Mouse (Mus musculus): ENCODE results near the gene Dnaic1. TPM values are rescaled to one million over a fixed set of nuclear protein-coding genes. Genes with fewer than 3 reads are reported as not detected.
A peak's percentile ranks its signal among the peaks of the same experiment; 100 is the strongest.

The Dnaic1 gene
- polyA plus RNA-seq, 1 experiment from 2014 or later, result 1.1 TPM

DNA sequence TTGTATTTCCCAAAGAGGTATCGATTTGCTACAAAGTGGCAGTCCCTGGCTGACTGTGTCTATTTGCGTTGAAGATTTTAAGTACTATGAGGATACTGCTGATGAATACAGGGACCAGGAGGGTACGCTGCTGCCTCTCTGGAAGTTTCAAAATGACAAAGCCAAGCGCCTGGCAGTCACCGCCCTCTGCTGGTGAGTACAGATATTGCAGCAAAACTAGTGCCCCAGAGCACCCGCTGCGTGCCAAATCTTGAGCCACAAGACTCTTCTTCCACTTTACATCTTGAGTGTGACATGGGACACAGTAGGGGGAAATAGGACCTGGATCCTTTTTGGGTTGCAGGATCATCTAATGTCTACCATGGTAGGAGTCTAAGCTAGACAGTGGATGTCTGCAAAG, 44.6 kb downstream of the Dnaic1 start:
- no peaks in the 10 kb centered on the region for H3K36me3 ChIP-seq (ENCODE audit: control insufficient read depth, insufficient read depth, low read length)
- H3K4me1 ChIP-seq (ENCODE audit: control insufficient read depth, insufficient read depth, low read length), result no peaks in the 10 kb centered on the region
- 15% methylated on average over 7 of the region's 7 CpGs for WGBS
- no peak overlapping the region for H3K4me3 ChIP-seq (ENCODE audit: low read depth, low read length)
- no peak for ATAC-seq (ENCODE audit: insufficient number of reproducible peaks, low FRiP score, low TSS enrichment, low read depth)
- no peak overlapping the region for H3K4me2 ChIP-seq (ENCODE audit: low read depth, severe bottlenecking)
- DNase-seq (ENCODE audit: low spot score), result peak; percentile 87
- H3K9me3 ChIP-seq (ENCODE audit: control insufficient read depth, low read length), result no peaks in the 10 kb centered on the region
- H3K27me3 ChIP-seq (ENCODE audit: control insufficient read depth, insufficient read depth, low read length), result no peaks in the 10 kb centered on the region; the same call in 1 of the 2 replicates
- no peak overlapping the region for H3K27ac ChIP-seq (replicated peaks; ENCODE audit: low read depth, low read length)
- H3K9ac ChIP-seq (ENCODE audit: low read length), result no peak overlapping the region

- no peak overlapping the region for H3K4me2 ChIP-seq (ENCODE audit: low read depth, severe bottlenecking)
- 61% methylated on average over 9 of the region's 9 CpGs for WGBS
- no peak for DNase-seq (ENCODE audit: low spot score)
- no peaks in the 10 kb centered on the region for H3K4me1 ChIP-seq (ENCODE audit: control insufficient read depth, insufficient read depth, low read length)
- peaks cover 4% of the 10 kb centered on the region for H3K27me3 ChIP-seq (ENCODE audit: control insufficient read depth, insufficient read depth, low read length)
- H3K36me3 ChIP-seq (ENCODE audit: control insufficient read depth, insufficient read depth, low read length), result no peaks in the 10 kb centered on the region
- ATAC-seq (ENCODE audit: insufficient number of reproducible peaks, low FRiP score, low TSS enrichment, low read depth), result no peak
- H3K9me3 ChIP-seq (ENCODE audit: control insufficient read depth, low read length), result no peaks in the 10 kb centered on the region
- no peak overlapping the region for H3K4me3 ChIP-seq (ENCODE audit: low read depth, low read length)
- no peak overlapping the region for H3K9ac ChIP-seq (ENCODE audit: low read length)
- H3K27ac ChIP-seq (replicated peaks; ENCODE audit: low read depth, low read length), result no peak overlapping the region
Measured at GRCm38 (mm10) chr4:41615661-41616599, 46.4 kb downstream of the Dnaic1 start.

DNA sequence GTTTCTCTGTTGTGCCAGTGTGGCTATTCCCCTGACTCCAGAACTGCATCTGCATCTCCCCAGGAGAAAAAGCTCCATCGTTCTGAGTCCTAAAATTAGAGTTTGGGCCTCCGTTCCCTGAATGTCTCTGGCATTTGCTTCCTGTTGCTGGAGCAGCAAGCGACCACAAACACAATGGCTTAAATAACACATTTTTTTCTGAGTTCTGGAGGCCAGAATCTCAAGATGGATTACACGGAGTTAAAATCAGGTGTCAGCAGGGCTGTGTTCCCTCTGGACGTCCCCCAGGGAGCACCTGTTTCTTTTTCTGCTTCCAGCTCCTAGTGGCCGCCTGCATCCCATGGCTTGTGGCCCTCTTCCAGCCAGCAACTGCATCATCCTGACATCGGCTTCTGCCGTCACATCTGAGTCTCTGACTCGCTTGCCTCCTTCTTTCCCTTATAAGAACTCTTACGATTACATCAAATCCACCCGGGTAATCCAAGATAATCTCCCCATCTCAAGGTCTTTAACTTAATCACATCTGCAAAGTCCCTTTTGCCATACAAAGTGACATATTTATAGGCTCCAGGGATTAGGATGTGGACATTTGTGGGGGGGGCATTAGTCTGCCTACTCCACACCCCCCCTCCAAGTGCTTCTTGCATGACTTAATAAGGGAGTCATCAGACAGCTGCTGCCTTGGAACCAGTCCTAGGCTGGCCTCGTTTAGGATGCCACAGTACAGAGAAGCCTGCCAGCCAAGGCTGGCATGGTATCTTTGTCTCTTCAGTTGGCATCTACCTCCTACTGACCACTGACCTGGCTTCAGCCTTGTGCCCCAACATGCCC, 49.6 kb downstream of the Dnaic1 start:
- Histone ChIP-seq H3K9ac (ENCODE audit: low read length) (no peak overlapping the region), H3K27me3 (ENCODE audit: control insufficient read depth, insufficient read depth, low read length) (peaks cover 11% of the 10 kb centered on the region), H3K4me2 (ENCODE audit: low read depth, severe bottlenecking) (no peak overlapping the region), H3K9me3 (ENCODE audit: control insufficient read depth, low read length) (no peaks in the 10 kb centered on the region), H3K36me3 (ENCODE audit: control insufficient read depth, insufficient read depth, low read length) (no peaks in the 10 kb centered on the region), H3K27ac (replicated peaks; ENCODE audit: low read depth, low read length) (no peak overlapping the region), H3K4me3 (ENCODE audit: low read depth, low read length) (no peak overlapping the region), H3K4me1 (ENCODE audit: control insufficient read depth, insufficient read depth, low read length) (no peaks in the 10 kb centered on the region)
- DNase-seq (ENCODE audit: low spot score), result no peak
- WGBS, result 40% methylated on average over 12 of the region's 12 CpGs
- no peak for ATAC-seq (ENCODE audit: insufficient number of reproducible peaks, low FRiP score, low TSS enrichment, low read depth)

DNA sequence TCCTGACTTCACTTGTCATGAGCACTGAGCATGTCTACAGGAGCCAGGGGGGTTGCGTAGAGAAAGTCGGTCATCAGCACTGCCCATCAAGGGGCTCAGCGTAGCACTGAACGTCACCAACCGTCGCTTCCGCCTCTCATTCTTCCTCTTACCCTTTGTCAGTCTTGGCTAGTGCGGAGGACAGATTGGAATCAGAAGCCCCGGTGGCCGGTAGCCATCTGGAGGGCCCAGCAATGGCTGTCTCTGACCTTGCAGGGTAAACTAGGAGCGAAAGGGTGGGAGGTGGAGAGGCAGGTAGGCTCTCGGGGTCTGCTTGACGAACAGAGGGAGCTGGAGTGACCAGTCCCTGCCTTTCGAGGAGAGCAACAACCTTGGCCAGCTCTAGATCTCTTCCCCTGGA, 52.5 kb downstream of the Dnaic1 start:
- Histone ChIP-seq H3K27ac (replicated peaks; ENCODE audit: low read depth, low read length) (no peak overlapping the region), H3K36me3 (ENCODE audit: control insufficient read depth, insufficient read depth, low read length) (no peaks in the 10 kb centered on the region), H3K4me1 (ENCODE audit: control insufficient read depth, insufficient read depth, low read length) (no peaks in the 10 kb centered on the region), H3K4me2 (ENCODE audit: low read depth, severe bottlenecking) (no peak overlapping the region), H3K9ac (ENCODE audit: low read length) (no peak overlapping the region), H3K27me3 (ENCODE audit: control insufficient read depth, insufficient read depth, low read length) (peaks cover 19% of the 10 kb centered on the region), H3K4me3 (ENCODE audit: low read depth, low read length) (no peak overlapping the region), H3K9me3 (ENCODE audit: control insufficient read depth, low read length) (no peaks in the 10 kb centered on the region)
- ATAC-seq (ENCODE audit: insufficient number of reproducible peaks, low FRiP score, low TSS enrichment, low read depth) (no peak), DNase-seq (ENCODE audit: low spot score) (no peak)
- 91% methylated on average over 14 of the region's 14 CpGs for WGBS

GRCm38 (mm10) chr4:41628202-41628927, 58.8 kb downstream of the Dnaic1 start:
- DNase-seq (ENCODE audit: low spot score), result peak; percentile 74
- Histone ChIP-seq H3K27ac (replicated peaks; ENCODE audit: low read depth, low read length) (peak overlapping the region; percentile 74), H3K4me2 (ENCODE audit: low read depth, severe bottlenecking) (peak overlapping the region; percentile 26), H3K9me3 (ENCODE audit: control insufficient read depth, low read length) (no peaks in the 10 kb centered on the region), H3K4me1 (ENCODE audit: control insufficient read depth, insufficient read depth, low read length) (peaks cover 48% of the 10 kb centered on the region), H3K9ac (ENCODE audit: low read length) (no peak overlapping the region; the same call in 1 of the 2 replicates), H3K4me3 (ENCODE audit: low read depth, low read length) (no peak overlapping the region), H3K27me3 (ENCODE audit: control insufficient read depth, insufficient read depth, low read length) (peaks cover 17% of the 10 kb centered on the region), H3K36me3 (ENCODE audit: control insufficient read depth, insufficient read depth, low read length) (no peaks in the 10 kb centered on the region)
- WGBS, result under 1% methylated on average over 8 of the region's 8 CpGs
- ATAC-seq (ENCODE audit: insufficient number of reproducible peaks, low FRiP score, low TSS enrichment, low read depth), result peak; percentile 81

- Histone ChIP-seq H3K9me3 (ENCODE audit: control insufficient read depth, low read length) (no peaks in the 10 kb centered on the region), H3K9ac (ENCODE audit: low read length) (no peak overlapping the region), H3K36me3 (ENCODE audit: control insufficient read depth, insufficient read depth, low read length) (no peaks in the 10 kb centered on the region), H3K4me2 (ENCODE audit: low read depth, severe bottlenecking) (no peak overlapping the region), H3K27me3 (ENCODE audit: control insufficient read depth, insufficient read depth, low read length) (peaks cover 8% of the 10 kb centered on the region; the same call in 1 of the 2 replicates), H3K4me3 (ENCODE audit: low read depth, low read length) (no peak overlapping the region), H3K4me1 (ENCODE audit: control insufficient read depth, insufficient read depth, low read length) (peaks cover 49% of the 10 kb centered on the region), H3K27ac (replicated peaks; ENCODE audit: low read depth, low read length) (no peak overlapping the region)
- 34% methylated on average over 6 of the region's 6 CpGs for WGBS
- no peak for ATAC-seq (ENCODE audit: insufficient number of reproducible peaks, low FRiP score, low TSS enrichment, low read depth)
- DNase-seq (ENCODE audit: low spot score), result no peak
Measured at GRCm38 (mm10) chr4:41630196-41630595, 60.6 kb downstream of the Dnaic1 start.

GRCm38 (mm10) chr4:41631390-41631789, 61.8 kb downstream of the Dnaic1 start:
- WGBS, result 3% methylated on average over 11 of the region's 11 CpGs
- Histone ChIP-seq H3K27me3 (ENCODE audit: control insufficient read depth, insufficient read depth, low read length) (0 out of 2 replicates have a peak, but pooled peaks cover 4% of the 10 kb centered on the region), H3K9me3 (ENCODE audit: control insufficient read depth, low read length) (no peaks in the 10 kb centered on the region), H3K4me1 (ENCODE audit: control insufficient read depth, insufficient read depth, low read length) (peaks cover 60% of the 10 kb centered on the region), H3K36me3 (ENCODE audit: control insufficient read depth, insufficient read depth, low read length) (no peaks in the 10 kb centered on the region), H3K9ac (ENCODE audit: low read length) (no peak overlapping the region), H3K4me2 (ENCODE audit: low read depth, severe bottlenecking) (no peak overlapping the region), H3K4me3 (ENCODE audit: low read depth, low read length) (no peak overlapping the region), H3K27ac (replicated peaks; ENCODE audit: low read depth, low read length) (no peak overlapping the region)
- DNase-seq (ENCODE audit: low spot score), result peak; percentile 53
- ATAC-seq (ENCODE audit: insufficient number of reproducible peaks, low FRiP score, low TSS enrichment, low read depth), result no peak

DNA sequence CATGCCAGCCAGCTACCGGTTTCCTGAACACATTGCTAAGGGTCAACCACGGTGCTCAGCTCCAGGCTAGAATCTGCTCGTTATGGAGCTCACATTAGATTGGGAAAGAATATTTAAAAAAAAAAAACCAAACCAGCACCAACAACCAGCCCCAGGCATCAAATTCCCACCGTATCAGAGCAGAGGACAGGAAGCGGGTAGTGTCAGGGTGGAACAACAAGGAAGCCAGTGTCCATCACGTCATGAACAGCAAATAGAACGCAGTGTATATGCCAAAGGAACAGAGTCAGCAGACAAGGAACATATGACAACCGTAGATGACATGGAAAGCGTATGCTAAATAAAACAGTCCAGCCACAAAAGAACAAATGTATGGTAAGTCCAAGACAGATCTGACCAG, 63.4 kb downstream of the Dnaic1 start:
- no peak for DNase-seq (ENCODE audit: low spot score)
- H3K9ac ChIP-seq (ENCODE audit: low read length), result no peak overlapping the region
- 0 out of 2 replicates have a peak, but pooled peaks cover 4% of the 10 kb centered on the region for H3K27me3 ChIP-seq (ENCODE audit: control insufficient read depth, insufficient read depth, low read length)
- no peak overlapping the region for H3K4me3 ChIP-seq (ENCODE audit: low read depth, low read length)
- no peak for ATAC-seq (ENCODE audit: insufficient number of reproducible peaks, low FRiP score, low TSS enrichment, low read depth)
- no peaks in the 10 kb centered on the region for H3K9me3 ChIP-seq (ENCODE audit: control insufficient read depth, low read length)
- no peak overlapping the region for H3K4me2 ChIP-seq (ENCODE audit: low read depth, severe bottlenecking)
- peaks cover 62% of the 10 kb centered on the region for H3K4me1 ChIP-seq (ENCODE audit: control insufficient read depth, insufficient read depth, low read length)
- H3K27ac ChIP-seq (replicated peaks; ENCODE audit: low read depth, low read length), result no peak overlapping the region
- H3K36me3 ChIP-seq (ENCODE audit: control insufficient read depth, insufficient read depth, low read length), result no peaks in the 10 kb centered on the region
- 66% methylated on average over 9 of the region's 9 CpGs for WGBS

Measured in limb, embryonic 11.5 days (tissue).